Mouse (Mus musculus): Measurements from ENCODE around the gene Aldoart2. TPM values are rescaled to one million over a fixed set of nuclear protein-coding genes. Genes with fewer than 3 reads are reported as not detected.
A peak's percentile ranks its signal among the peaks of the same experiment; 100 is the strongest.
"Not testable (repeated sequence)": the region's sequence is repeated elsewhere in the genome, so short reads cannot be mapped to it uniquely, and the experiment has no call there.

Gene Aldoart2
- polyA plus RNA-seq, 1 experiment from 2014 or later, result not detected

- Histone ChIP-seq H3K4me3 (replicated peaks; ENCODE audit: low read depth, low read length) (no peak overlapping the region), H3K4me1 (replicated peaks; ENCODE audit: insufficient read depth, low read length) (no peaks in the 10 kb centered on the region), H3K36me3 (ENCODE audit: insufficient read depth, low read length) (no peaks in the 10 kb centered on the region), H3K27me3 (ENCODE audit: insufficient read depth, low read length) (0 out of 2 replicates have a peak, but pooled peaks cover 3% of the 10 kb centered on the region), H3K4me2 (ENCODE audit: low read length) (no peak overlapping the region), H3K9me3 (replicated peaks; ENCODE audit: low read length) (no peaks in the 10 kb centered on the region), H3K9ac (ENCODE audit: low read depth, low read length) (no peak overlapping the region), H3K27ac (no peak overlapping the region)
- no peak for DNase-seq (ENCODE audit: low spot score)
- ATAC-seq (replicated peaks; ENCODE audit: low FRiP score, low read depth), result no peak
- 42% methylated on average over 8 of the region's 8 CpGs for WGBS
- no peak for TF ChIP-seq CTCF (IDR thresholded peaks at IDR 0.05; ENCODE audit: low read depth)
Observed at GRCm38 (mm10) chr12:55539157-55539556, 25.9 kb upstream of the Aldoart2 start.

- not testable (repeated sequence) for H3K27me3 ChIP-seq (ENCODE audit: insufficient read depth, low read length); ATAC-seq (replicated peaks; ENCODE audit: low FRiP score, low read depth)
Observed at GRCm38 (mm10) chr12:55554901-55555300, 10.1 kb upstream of the Aldoart2 start.

GRCm38 (mm10) chr12:55557866-55558265 lies 7.2 kb upstream of the Aldoart2 start:
- no peak overlapping the region for H3K4me3 ChIP-seq (replicated peaks; ENCODE audit: low read depth, low read length)
- no peaks in the 10 kb centered on the region for H3K36me3 ChIP-seq (ENCODE audit: insufficient read depth, low read length)
- no peak for TF ChIP-seq CTCF (IDR thresholded peaks at IDR 0.05; ENCODE audit: low read depth)
- H3K27me3 ChIP-seq (ENCODE audit: insufficient read depth, low read length), result no peaks in the 10 kb centered on the region
- DNase-seq (ENCODE audit: low spot score) (no peak), ATAC-seq (replicated peaks; ENCODE audit: low FRiP score, low read depth) (no peak)
- no peaks in the 10 kb centered on the region for H3K4me1 ChIP-seq (replicated peaks; ENCODE audit: insufficient read depth, low read length)
- no peak overlapping the region for H3K27ac ChIP-seq
- no peak overlapping the region for H3K4me2 ChIP-seq (ENCODE audit: low read length)
- no peak overlapping the region for H3K9ac ChIP-seq (ENCODE audit: low read depth, low read length)
- WGBS, result 67% methylated on average over 6 of the region's 6 CpGs
- no peaks in the 10 kb centered on the region for H3K9me3 ChIP-seq (replicated peaks; ENCODE audit: low read length)

More at GRCm38 (mm10) chr12:55554901-55555300, 10.1 kb upstream of the Aldoart2 start:
- not testable (repeated sequence) for H3K4me1 ChIP-seq (replicated peaks; ENCODE audit: insufficient read depth, low read length); H3K4me2 ChIP-seq (ENCODE audit: low read length); H3K27ac ChIP-seq; H3K9ac ChIP-seq (ENCODE audit: low read depth, low read length); H3K4me3 ChIP-seq (replicated peaks; ENCODE audit: low read depth, low read length); DNase-seq (ENCODE audit: low spot score); H3K9me3 ChIP-seq (replicated peaks; ENCODE audit: low read length); H3K36me3 ChIP-seq (ENCODE audit: insufficient read depth, low read length)
- 75% methylated on average over 6 of the region's 6 CpGs for WGBS

- WGBS, result 87% methylated on average over 12 of the region's 12 CpGs
- Histone ChIP-seq H3K4me3 (replicated peaks; ENCODE audit: low read depth, low read length) (no peak overlapping the region), H3K27me3 (ENCODE audit: insufficient read depth, low read length) (no peaks in the 10 kb centered on the region), H3K27ac (no peak overlapping the region), H3K9ac (ENCODE audit: low read depth, low read length) (no peak overlapping the region), H3K9me3 (replicated peaks; ENCODE audit: low read length) (no peaks in the 10 kb centered on the region), H3K36me3 (ENCODE audit: insufficient read depth, low read length) (no peaks in the 10 kb centered on the region), H3K4me1 (replicated peaks; ENCODE audit: insufficient read depth, low read length) (no peaks in the 10 kb centered on the region), H3K4me2 (ENCODE audit: low read length) (no peak overlapping the region)
- TF ChIP-seq CTCF (IDR thresholded peaks at IDR 0.05; ENCODE audit: low read depth), result no peak
- ATAC-seq (replicated peaks; ENCODE audit: low FRiP score, low read depth), result no peak
- no peak for DNase-seq (ENCODE audit: low spot score)
Observed at GRCm38 (mm10) chr12:55559184-55559855, 5.7 kb upstream of the Aldoart2 start.

GRCm38 (mm10) chr12:55560025-55560690 lies 4.9 kb upstream of the Aldoart2 start:
- Histone ChIP-seq H3K4me3 (replicated peaks; ENCODE audit: low read depth, low read length) (peak overlapping the region; percentile 37), H3K4me2 (ENCODE audit: low read length) (peak overlapping the region; percentile 60), H3K27me3 (ENCODE audit: insufficient read depth, low read length) (no peaks in the 10 kb centered on the region), H3K36me3 (ENCODE audit: insufficient read depth, low read length) (no peaks in the 10 kb centered on the region), H3K27ac (no peak overlapping the region), H3K4me1 (replicated peaks; ENCODE audit: insufficient read depth, low read length) (no peaks in the 10 kb centered on the region), H3K9ac (ENCODE audit: low read depth, low read length) (no peak overlapping the region), H3K9me3 (replicated peaks; ENCODE audit: low read length) (no peaks in the 10 kb centered on the region)
- ATAC-seq (replicated peaks; ENCODE audit: low FRiP score, low read depth), result no peak
- 14% methylated on average over 19 of the region's 19 CpGs for WGBS
- peak; percentile 25 for DNase-seq (ENCODE audit: low spot score)
- no peak for TF ChIP-seq CTCF (IDR thresholded peaks at IDR 0.05; ENCODE audit: low read depth)

- no peak overlapping the region for H3K9ac ChIP-seq (ENCODE audit: low read depth, low read length)
- no peaks in the 10 kb centered on the region for H3K27me3 ChIP-seq (ENCODE audit: insufficient read depth, low read length)
Observed at GRCm38 (mm10) chr12:55563742-55564141, 1.3 kb upstream of the Aldoart2 start.

More at GRCm38 (mm10) chr12:55563742-55564141, 1.3 kb upstream of the Aldoart2 start:
- H3K9me3 ChIP-seq (replicated peaks; ENCODE audit: low read length), result no peaks in the 10 kb centered on the region
- no peak overlapping the region for H3K27ac ChIP-seq
- DNase-seq (ENCODE audit: low spot score) (no peak), ATAC-seq (replicated peaks; ENCODE audit: low FRiP score, low read depth) (no peak)
- H3K4me1 ChIP-seq (replicated peaks; ENCODE audit: insufficient read depth, low read length), result no peaks in the 10 kb centered on the region
- H3K4me3 ChIP-seq (replicated peaks; ENCODE audit: low read depth, low read length), result no peak overlapping the region
- 96% methylated on average over 3 of the region's 3 CpGs for WGBS
- no peak overlapping the region for H3K4me2 ChIP-seq (ENCODE audit: low read length)
- H3K36me3 ChIP-seq (ENCODE audit: insufficient read depth, low read length), result no peaks in the 10 kb centered on the region
- no peak for TF ChIP-seq CTCF (IDR thresholded peaks at IDR 0.05; ENCODE audit: low read depth)
